Mouse (Mus musculus) lung, embryonic 14.5 days (tissue): ENCODE measurements around the gene Csnk1g1. TPM values are rescaled to one million over a fixed set of nuclear protein-coding genes. Genes with fewer than 3 reads are reported as not detected.

Experiments
- ATAC-seq: fragments of 200-750 bp; cut with Nextera tagmentation; 2 replicates; pipeline ENCODE4 v1.8.0; 2017; ENCODE audit warnings: mild to moderate bottlenecking, moderate TSS enrichment, moderate library complexity; ENCODE audit not compliant: insufficient read depth
- DNase-seq: peaks from one replicate; pipeline ENCODE4 v3.0.0-alpha.2; 2015
- H3K27ac ChIP-seq: fragments of 300-500 bp; sonication (generic); 2 replicates; pipeline ENCODE4 v1.5.1; 2014; ENCODE audit warnings: low read depth, mild to moderate bottlenecking, moderate library complexity
- H3K27me3 ChIP-seq: fragments of 300-500 bp; sonication (generic); 2 replicates; pipeline ENCODE4 v1.6.1; 2014; ENCODE audit warnings: low read length, control low read depth; ENCODE audit not compliant: insufficient read depth
- H3K36me3 ChIP-seq: fragments of 300-500 bp; sonication (generic); 2 replicates; pipeline ENCODE4 v1.6.1; 2014; ENCODE audit warnings: control low read depth; ENCODE audit not compliant: insufficient read depth
- H3K4me1 ChIP-seq: fragments of 300-500 bp; sonication (generic); 2 replicates; pipeline ENCODE4 v1.6.1; 2014; ENCODE audit warnings: antibody characterized with exemption, control low read depth; ENCODE audit not compliant: insufficient read depth
- H3K4me2 ChIP-seq: fragments of 300-500 bp; sonication (generic); 2 replicates; pipeline ENCODE4 v1.6.1; 2014; ENCODE audit warnings: mild to moderate bottlenecking
- H3K4me3 ChIP-seq: fragments of 300-500 bp; sonication (generic); 2 replicates; pipeline ENCODE4 v1.5.1; 2014; ENCODE audit warnings: low read depth, low read length
- H3K9ac ChIP-seq: fragments of 300-500 bp; sonication (generic); 2 replicates; pipeline ENCODE4 v1.6.1; 2014
- H3K9me3 ChIP-seq: fragments of 300-500 bp; sonication (generic); 2 replicates; pipeline ENCODE4 v1.6.1; 2016; ENCODE audit warnings: low read depth, low read length, control low read depth
- CTCF ChIP-seq: IDR thresholded peaks from 2 replicates; pipeline ENCODE4 v1.5.1; 2016; ENCODE audit warnings: antibody characterized with exemption, low read depth
- WGBS: fragments of 180-500 bp; shearing (Covaris S2); extraction: QIAGEN DNeasy Blood & Tissue Kit; methylation state at CpG from one replicate; pipeline ENCODE4 v1.1.7; 2014; 5-methylcytosine and 5-hydroxymethylcytosine counted together
- polyA plus RNA-seq: library from polyadenylated mRNA; unstranded; fragments of >200 nt; fragmentation: Nextera tagmentation; extraction: Ambion mirVana; gene quantifications from 2 replicates; pipeline ENCODE4 v1.2.1, GENCODE M21; 2014

Csnk1g1 gene
- polyA plus RNA-seq, 1 experiment from 2014 or later, result 19.2 TPM

- H3K4me3 ChIP-seq, result no peak overlapping the region
- H3K36me3 ChIP-seq, result 0 out of 2 replicates have a peak, but pooled peaks cover 8% of the 10 kb centered on the region
- WGBS, result 75% methylated on average over 7 of the region's 7 CpGs
- ATAC-seq (no peak), DNase-seq (no peak)
- H3K27ac ChIP-seq, result no peak overlapping the region
- no peak overlapping the region for H3K4me2 ChIP-seq
- H3K9me3 ChIP-seq, result no peaks in the 10 kb centered on the region
- H3K9ac ChIP-seq, result no peak overlapping the region
- TF ChIP-seq CTCF, result no peak
- no peaks in the 10 kb centered on the region for H3K27me3 ChIP-seq
- no peaks in the 10 kb centered on the region for H3K4me1 ChIP-seq
Observed at GRCm38 (mm10) chr9:65995603-65996376, 87.1 kb downstream of the Csnk1g1 start.

- Histone ChIP-seq H3K4me2 (no peak overlapping the region), H3K36me3 (peaks cover 23% of the 10 kb centered on the region; the same call in 1 of the 2 replicates), H3K4me3 (no peak overlapping the region), H3K9me3 (no peaks in the 10 kb centered on the region), H3K27me3 (no peaks in the 10 kb centered on the region), H3K4me1 (no peaks in the 10 kb centered on the region), H3K9ac (no peak overlapping the region), H3K27ac (no peak overlapping the region)
- WGBS, result 67% methylated on average over 5 of the region's 5 CpGs
- no peak for TF ChIP-seq CTCF
- no peak for DNase-seq
- ATAC-seq, result no peak
Observed at GRCm38 (mm10) chr9:65998965-65999364, 90.2 kb downstream of the Csnk1g1 start.

- ATAC-seq (no peak), DNase-seq (peak; percentile 78)
- H3K27me3 ChIP-seq, result no peaks in the 10 kb centered on the region
- H3K27ac ChIP-seq, result no peak overlapping the region
- H3K4me3 ChIP-seq, result no peak overlapping the region
- H3K9me3 ChIP-seq, result no peaks in the 10 kb centered on the region
- H3K36me3 ChIP-seq, result peaks cover 37% of the 10 kb centered on the region
- 32% methylated on average over 4 of the region's 4 CpGs for WGBS
- no peak overlapping the region; the same call in 1 of the 2 replicates for H3K4me2 ChIP-seq
- H3K9ac ChIP-seq, result no peak overlapping the region
- TF ChIP-seq CTCF, result peak; percentile 56
- H3K4me1 ChIP-seq, result no peaks in the 10 kb centered on the region
Observed at GRCm38 (mm10) chr9:66004380-66004779, 95.7 kb downstream of the Csnk1g1 start.

GRCm38 (mm10) chr9:66007603-66008202, 99.0 kb downstream of the Csnk1g1 start:
- no peak overlapping the region for H3K4me3 ChIP-seq
- TF ChIP-seq CTCF, result no peak
- ATAC-seq, result no peak
- 72% methylated on average over 7 of the region's 7 CpGs for WGBS
- H3K4me1 ChIP-seq, result no peaks in the 10 kb centered on the region
- DNase-seq, result no peak
- no peak overlapping the region for H3K27ac ChIP-seq
- no peak overlapping the region for H3K4me2 ChIP-seq
- H3K27me3 ChIP-seq, result no peaks in the 10 kb centered on the region
- H3K9ac ChIP-seq, result no peak overlapping the region
- H3K36me3 ChIP-seq, result peaks cover 29% of the 10 kb centered on the region
- H3K9me3 ChIP-seq, result no peaks in the 10 kb centered on the region

- no peak overlapping the region for H3K9ac ChIP-seq
- H3K27ac ChIP-seq, result no peak overlapping the region
- TF ChIP-seq CTCF, result no peak
- H3K4me3 ChIP-seq, result no peak overlapping the region
- DNase-seq (no peak), ATAC-seq (no peak)
- H3K36me3 ChIP-seq, result peaks cover 15% of the 10 kb centered on the region
- H3K4me2 ChIP-seq, result no peak overlapping the region
- H3K4me1 ChIP-seq, result no peaks in the 10 kb centered on the region
- no peaks in the 10 kb centered on the region for H3K27me3 ChIP-seq
- no peaks in the 10 kb centered on the region for H3K9me3 ChIP-seq
Observed at GRCm38 (mm10) chr9:66020601-66021000, 111.9 kb downstream of the Csnk1g1 start.

- DNase-seq (no peak), ATAC-seq (no peak)
- no peak overlapping the region for H3K4me2 ChIP-seq
- no peak overlapping the region for H3K4me3 ChIP-seq
- WGBS, result 82% methylated on average over 4 of the region's 4 CpGs
- H3K9ac ChIP-seq, result no peak overlapping the region
- no peaks in the 10 kb centered on the region for H3K27me3 ChIP-seq
- H3K27ac ChIP-seq, result no peak overlapping the region
- H3K36me3 ChIP-seq, result peaks cover 36% of the 10 kb centered on the region; the same call in 1 of the 2 replicates
- H3K4me1 ChIP-seq, result no peaks in the 10 kb centered on the region
- TF ChIP-seq CTCF, result no peak
- H3K9me3 ChIP-seq, result no peaks in the 10 kb centered on the region
Observed at GRCm38 (mm10) chr9:66038082-66038481, 129.4 kb downstream of the Csnk1g1 start.

- no peak for TF ChIP-seq CTCF
- H3K4me3 ChIP-seq, result no peak overlapping the region
- no peaks in the 10 kb centered on the region for H3K4me1 ChIP-seq
- H3K9ac ChIP-seq, result no peak overlapping the region
- DNase-seq (no peak), ATAC-seq (no peak)
- 87% methylated on average over 4 of the region's 4 CpGs for WGBS
- H3K9me3 ChIP-seq, result no peaks in the 10 kb centered on the region
- H3K27ac ChIP-seq, result no peak overlapping the region
- H3K27me3 ChIP-seq, result no peaks in the 10 kb centered on the region
- peaks cover 32% of the 10 kb centered on the region; the same call in 1 of the 2 replicates for H3K36me3 ChIP-seq
- H3K4me2 ChIP-seq, result no peak overlapping the region
Observed at GRCm38 (mm10) chr9:66038581-66038980, 129.9 kb downstream of the Csnk1g1 start.
